Mouse (Mus musculus): ENCODE measurements at regions not wholly inside any gene's neighbourhood (a gene's known extent, or its start where the extent isn't known, plus 50 kb on each side); places are given as distances from the start of the nearest gene placed in this dataset.

DNA sequence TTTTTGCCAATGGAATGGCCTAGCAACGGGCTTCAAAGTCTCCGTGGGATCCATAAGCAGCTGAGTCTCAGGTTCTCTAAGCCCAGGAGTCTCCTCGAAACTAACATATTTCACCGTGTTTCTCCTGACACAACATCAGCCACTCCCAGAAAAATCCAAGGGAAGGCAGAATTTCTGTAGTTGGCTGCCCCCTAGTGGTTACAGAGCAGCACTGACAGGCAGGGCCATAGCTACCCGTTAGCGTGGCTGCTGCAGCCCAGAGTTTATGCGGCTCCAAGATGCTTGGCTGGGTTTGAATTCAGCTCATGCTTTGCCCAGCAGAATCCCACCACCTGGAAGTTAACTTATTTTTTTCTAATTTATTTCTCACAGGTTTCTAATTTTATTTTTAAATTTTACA lies 140.9 kb upstream of the Tmem164 start:
- peak; percentile 30 for DNase-seq (ENCODE audit: low read depth, low spot score)

DNA sequence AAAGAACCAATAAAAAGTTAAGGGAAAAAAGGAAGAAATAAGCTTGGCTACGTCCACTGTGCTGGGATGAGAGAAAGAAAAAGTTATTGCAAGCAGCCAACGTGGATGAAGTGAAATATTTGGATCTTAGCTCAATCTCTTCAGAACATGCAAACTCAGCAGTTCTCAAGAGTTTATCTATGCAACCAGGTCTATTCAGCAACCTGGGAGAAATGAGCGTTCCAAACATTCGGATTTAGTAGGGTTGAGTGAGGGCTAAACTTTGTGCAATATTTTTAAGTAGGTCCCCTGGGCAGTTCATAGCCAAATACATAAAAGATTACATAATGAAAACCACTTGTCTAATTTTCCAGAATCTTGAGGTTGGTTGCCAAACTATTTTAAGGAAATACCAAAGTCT lies 129.0 kb upstream of the Tmem164 start:
- no peak for DNase-seq (ENCODE audit: low read depth, low spot score)

DNA sequence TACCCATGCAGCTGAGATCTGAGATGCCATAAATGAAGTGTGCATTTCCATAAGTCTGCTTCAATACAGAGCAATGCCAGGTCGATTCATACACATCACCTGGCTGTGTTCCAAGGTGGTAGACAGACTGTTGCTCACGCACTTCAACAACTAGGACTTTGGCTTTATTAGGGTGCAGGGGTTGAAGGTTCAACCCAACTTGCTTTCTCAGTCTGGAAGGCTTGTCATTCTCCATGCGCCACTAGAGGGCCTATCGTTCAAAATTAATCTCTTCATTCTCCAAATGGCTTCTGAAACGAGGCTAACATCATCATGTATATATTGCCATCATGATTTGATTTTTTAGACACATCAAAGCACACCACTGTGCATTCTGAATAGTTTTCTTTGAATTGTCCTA lies 127.0 kb upstream of the Tmem164 start:
- DNase-seq (ENCODE audit: low read depth, low spot score), result no peak

GRCm38 (mm10) chrX:142557496-142557895 lies 123.7 kb upstream of the Tmem164 start:
- no peak for DNase-seq (ENCODE audit: low read depth, low spot score)

- no peak for DNase-seq (ENCODE audit: low read depth, low spot score)
These were observed 120.8 kb upstream of the Tmem164 start for GRCm38 (mm10) chrX:142560209-142560912.

- no peak for DNase-seq (ENCODE audit: low read depth, low spot score)
These were observed 119.4 kb upstream of the Tmem164 start for GRCm38 (mm10) chrX:142561788-142562187.

- DNase-seq (ENCODE audit: low read depth, low spot score), result peak; percentile 10
These were observed 117.0 kb upstream of the Tmem164 start for GRCm38 (mm10) chrX:142564186-142564585.

- no peak for DNase-seq (ENCODE audit: low read depth, low spot score)
These were observed 109.4 kb upstream of the Tmem164 start for GRCm38 (mm10) chrX:142571772-142572171.

GRCm38 (mm10) chrX:142574022-142574421 lies 107.2 kb upstream of the Tmem164 start:
- DNase-seq (ENCODE audit: low read depth, low spot score), result no peak

DNA sequence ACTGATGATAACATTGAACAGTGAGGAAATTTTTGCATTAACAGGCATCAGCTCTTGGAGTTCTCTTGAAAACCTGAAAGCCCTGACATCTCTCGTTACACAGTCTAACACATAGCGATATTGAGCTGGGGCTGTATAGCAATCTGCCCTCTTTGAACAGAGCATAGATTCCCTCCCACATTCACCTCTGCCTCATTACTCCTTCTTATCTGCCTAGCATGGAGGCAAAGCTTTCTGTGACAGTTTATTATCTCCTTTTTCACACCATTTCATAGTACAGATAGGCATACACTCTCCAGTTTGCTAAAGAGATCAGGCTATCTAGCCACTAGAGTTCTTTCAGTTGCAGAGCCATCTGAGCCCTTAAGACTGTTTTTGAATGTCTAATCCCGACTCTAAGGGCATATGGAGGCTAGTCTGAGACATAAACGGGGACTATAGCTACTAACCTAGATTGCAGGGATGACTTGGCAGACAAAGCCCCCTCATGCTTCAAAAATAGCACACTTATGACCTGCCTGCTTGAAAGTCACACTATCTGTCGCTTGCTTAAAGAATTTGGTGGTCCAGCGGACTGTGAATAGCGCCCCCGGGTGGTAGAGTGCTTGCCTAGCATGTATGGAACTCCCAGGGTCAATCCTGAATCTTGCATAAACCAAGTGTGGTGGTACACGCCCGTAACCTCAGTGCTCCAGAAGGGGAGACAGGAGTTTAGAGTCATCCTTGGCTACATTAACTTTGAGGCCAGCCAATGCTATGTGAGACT lies 106.1 kb upstream of the Tmem164 start:
- no peak for DNase-seq (ENCODE audit: low read depth, low spot score)

DNA sequence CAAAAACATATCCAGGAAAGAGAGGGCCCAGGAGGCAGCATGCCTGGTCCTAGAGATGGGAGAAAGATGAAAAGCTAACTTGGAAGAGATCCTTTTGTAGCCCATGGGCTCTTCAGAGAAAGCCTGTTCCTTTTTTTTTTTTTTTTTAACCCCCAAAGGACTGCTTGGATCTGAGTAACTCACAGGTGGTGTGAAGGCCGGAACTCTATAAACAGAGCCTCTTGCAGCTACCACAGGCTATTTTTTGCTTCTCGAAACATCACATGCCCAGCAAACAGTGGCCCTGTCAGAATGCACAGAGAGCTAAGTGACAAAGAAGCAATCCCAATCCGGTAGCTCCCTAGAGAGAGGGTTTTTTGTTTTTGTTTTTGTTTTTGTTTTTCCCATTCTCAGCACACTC lies 105.1 kb upstream of the Tmem164 start:
- no peak for DNase-seq (ENCODE audit: low read depth, low spot score)

GRCm38 (mm10) chrX:142577449-142578081 lies 103.6 kb upstream of the Tmem164 start:
- DNase-seq (ENCODE audit: low read depth, low spot score), result no peak

DNA sequence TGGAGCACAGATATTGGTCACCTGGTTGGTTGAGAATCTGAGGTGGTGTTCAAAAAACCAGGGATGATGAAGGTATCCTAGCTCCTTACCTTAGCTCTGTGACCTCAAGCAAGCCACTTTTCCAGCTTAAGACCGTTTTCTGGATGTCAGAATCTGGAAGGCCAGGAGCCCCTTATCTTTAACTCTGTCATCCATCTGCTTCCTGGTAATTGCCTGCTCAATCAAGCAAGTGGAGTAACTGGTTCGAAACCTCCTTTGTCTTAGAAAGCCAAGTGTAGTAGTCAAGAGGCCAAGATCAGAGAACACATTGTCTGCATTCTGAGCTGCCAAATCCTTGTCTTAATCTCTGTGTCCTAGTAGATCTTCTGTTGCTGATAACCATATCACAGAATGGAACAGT lies 95.9 kb upstream of the Tmem164 start:
- no peak for DNase-seq (ENCODE audit: low read depth, low spot score)

DNA sequence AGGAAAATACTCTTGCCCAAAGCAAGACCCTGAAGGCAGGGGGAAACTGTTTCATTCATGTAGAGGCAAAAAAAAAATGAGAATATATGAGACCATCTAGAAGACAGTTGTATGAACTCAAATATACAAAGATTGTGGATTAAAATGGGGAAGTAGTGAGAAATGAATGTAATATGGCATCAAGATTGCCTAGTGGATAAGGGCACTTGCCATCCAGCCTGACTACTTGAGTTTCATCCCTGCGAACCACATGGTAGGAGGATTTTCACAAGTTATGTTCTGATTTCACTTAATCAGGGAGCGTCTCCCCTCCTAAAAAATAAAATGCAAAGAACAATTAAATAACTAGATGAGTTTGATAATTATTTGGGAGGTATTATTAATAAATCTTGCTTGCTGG lies 81.8 kb upstream of the Tmem164 start:
- DNase-seq (ENCODE audit: low read depth, low spot score), result no peak

GRCm38 (mm10) chrX:142600782-142601181 lies 80.4 kb upstream of the Tmem164 start:
- DNase-seq (ENCODE audit: low read depth, low spot score), result no peak

- no peak for DNase-seq (ENCODE audit: low read depth, low spot score)
These were observed 76.1 kb upstream of the Tmem164 start for GRCm38 (mm10) chrX:142605088-142605487.

- no peak for DNase-seq (ENCODE audit: low read depth, low spot score)
These were observed 74.5 kb upstream of the Tmem164 start for GRCm38 (mm10) chrX:142606595-142607205.

DNA sequence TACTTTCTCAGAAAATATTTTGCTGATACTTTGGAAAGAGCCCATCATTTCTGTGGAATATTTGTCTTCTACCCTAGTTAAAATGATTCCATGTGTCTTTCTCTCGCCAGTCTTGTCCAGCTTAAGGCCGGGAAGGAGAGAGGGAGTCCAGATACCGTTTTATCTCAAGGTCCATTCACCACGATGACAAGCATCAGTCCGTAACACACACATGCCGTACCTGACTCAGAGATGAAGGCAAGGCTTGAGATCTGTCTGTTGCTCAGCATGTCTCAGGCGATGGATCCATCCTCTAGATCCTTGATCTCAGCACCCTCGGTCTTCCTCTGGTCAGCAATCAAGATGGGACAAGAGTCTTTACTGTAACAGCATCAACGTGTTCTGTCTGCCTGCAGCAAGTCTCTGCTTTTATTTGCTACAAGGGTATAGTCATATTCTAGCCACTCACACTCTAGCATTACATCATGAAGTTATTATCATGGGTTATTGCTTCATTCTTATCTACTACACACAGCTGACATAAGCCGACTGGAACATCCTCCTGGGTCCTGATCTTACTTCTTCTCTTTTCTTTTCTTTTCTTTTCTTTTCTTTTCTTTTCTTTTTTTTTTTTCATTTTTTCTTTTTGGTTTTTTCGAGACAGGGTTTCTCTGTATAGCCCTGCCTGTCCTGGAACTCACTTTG lies 64.9 kb upstream of the Tmem164 start:
- no peak for DNase-seq (ENCODE audit: low read depth, low spot score)

DNA sequence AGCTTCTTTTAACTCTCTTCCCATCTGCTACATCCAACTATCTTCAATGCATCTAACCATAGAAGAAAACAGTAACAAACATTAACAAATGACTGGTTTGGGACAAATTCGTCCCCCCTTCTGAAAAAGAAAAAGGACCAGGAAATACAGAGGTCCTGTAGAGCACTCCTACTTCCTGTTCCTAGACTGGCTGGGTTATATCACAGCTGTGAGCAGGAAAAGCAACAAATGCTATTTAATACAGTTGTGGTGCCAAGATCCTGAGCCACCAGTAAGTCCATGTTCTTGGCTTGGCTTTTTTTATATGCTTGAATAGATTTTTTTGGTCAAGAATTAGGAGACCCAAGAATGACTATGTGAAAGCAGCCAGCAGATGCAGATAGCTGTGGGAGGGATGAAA lies 62.8 kb upstream of the Tmem164 start:
- DNase-seq (ENCODE audit: low read depth, low spot score), result no peak

DNA sequence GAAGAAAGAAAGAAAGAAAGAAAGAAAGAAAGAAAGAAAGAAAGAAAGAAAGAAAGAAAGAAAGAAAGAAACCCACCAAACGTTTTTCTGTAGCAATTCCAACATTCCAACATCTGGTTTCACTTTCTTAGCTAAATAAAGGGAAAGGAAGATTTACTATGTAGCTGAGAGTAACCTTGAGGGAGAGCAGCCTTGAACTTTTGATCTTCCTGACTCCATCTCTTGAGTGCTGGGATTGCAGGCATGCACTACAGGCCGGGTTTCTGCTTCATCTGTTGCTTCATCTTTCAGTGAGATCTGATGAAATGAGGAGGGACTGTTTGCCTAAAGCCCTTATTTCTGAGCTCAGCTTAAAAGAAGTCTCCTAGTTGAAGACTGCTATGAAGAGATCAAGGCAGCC lies 57.8 kb upstream of the Tmem164 start:
- DNase-seq (ENCODE audit: low read depth, low spot score), result no peak

- DNase-seq (ENCODE audit: low read depth, low spot score), result no peak
These were observed 57.3 kb upstream of the Tmem164 start for GRCm38 (mm10) chrX:142623882-142624281.
